Mouse (Mus musculus): ENCODE data around the gene Thpo. TPM values are rescaled to one million over a fixed set of nuclear protein-coding genes. Genes with fewer than 3 reads are reported as not detected.

Thpo gene
- 10 to 100 TPM; 12.6 to 13.4 TPM for total RNA-seq (2021)
- long read RNA-seq, partial matches to known transcripts = 1 of 10 reads
- long read RNA-seq, other reads (novel, unspliced or antisense) = 6 of 10 reads

DNA sequence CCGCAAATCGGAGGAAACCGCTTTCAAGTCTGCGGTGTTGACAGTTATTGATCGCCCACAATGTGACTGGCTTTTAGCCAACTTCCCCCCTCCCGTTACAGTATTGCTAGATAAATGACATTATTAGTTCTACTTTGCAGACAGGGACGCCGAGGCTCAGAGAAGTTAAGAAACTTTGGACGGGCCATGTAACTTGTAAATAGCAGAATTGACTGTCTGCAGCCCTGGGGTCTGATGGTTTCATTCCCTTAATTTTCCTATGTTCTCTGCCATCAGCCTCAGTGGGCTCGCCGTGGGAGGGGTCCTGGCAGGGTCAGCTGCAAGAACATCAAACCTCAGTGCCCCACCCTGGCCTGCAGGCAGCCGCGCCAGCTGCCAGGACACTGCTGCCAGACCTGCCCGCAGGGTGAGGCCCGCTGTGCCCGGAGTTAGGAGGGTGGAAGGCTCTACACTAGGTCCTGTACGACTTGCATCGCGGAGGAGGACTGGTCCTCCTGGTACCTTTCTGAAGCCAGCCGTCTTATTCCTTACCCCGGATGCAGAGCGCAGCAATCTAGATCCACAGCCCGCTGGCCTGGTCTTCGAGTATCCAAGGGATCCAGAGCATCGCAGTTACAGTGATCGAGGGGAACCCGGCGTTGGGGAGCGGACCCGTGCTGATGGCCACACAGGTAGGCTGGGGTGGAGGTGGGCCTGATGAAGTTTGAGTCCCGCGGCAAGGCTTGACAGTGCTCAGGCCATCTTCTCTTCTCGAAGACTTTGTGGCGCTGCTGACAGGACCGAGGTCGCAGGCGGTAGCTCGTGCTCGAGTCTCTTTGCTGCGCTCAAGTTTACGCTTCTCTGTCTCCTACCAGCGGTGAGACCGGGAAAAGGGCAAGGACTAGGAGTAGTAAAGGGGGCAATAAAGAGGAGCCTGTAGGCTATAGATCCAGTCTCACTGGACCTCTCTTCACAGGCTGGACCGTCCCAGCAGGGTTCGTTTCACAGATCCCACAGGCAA lies at the start of gene Thpo:
Gene Thpo, minus strand, starts transcription at position 781 of the 1,000 bp plus-strand sequence.
- DNase-seq (ENCODE audit: low spot score in 2 of 2) = peak in 1 of 2 experiments; percentile 73

DNA sequence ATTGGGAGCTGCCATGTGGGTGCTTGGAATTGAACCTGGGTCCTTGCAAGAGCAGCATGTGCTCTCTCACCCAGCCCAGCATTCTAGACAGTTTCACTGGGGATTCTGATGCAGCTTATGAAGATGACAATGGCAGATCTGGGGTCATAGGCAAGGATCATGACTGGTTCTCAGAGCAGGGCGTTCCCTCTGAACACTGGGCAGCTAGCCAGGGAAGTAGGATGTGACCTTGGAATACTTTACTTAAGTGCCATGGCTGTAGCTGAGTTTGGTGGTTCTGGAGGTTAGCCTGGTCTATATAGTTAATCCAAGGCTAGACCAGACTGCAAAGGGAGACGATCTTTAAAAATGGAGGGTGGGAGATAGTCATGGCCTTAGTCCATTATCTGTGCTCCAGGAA lies 49.6 kb upstream of the Thpo start:
- no peak for DNase-seq (ENCODE audit: low spot score in 2 of 2)

DNA sequence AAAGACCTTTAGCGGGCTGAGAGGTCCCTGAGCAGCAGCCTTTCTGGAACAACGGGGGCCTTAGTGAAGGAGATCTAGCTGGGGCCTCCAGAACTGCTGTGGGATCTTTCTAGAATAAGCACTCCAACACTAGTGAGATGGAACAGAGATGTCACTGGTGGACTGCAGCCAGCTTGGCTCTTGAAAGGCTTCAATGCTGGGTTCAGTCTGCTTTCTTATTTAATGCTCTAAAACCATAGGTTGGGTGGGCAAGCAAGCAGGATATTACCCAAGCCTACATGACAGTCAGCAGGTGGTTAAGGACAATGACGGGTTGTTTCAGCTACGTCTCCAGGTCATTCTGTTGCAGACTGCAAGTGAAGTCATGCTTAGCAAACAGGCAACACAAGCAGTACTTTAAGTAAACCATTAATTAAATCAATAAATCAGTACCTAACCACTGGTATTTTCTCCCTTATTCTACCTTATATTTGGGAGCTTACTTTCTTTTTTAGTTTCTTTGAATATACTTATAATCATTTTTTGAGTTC lies 46.9 kb upstream of the Thpo start:
- no peak for DNase-seq (ENCODE audit: low spot score in 2 of 2)

DNA sequence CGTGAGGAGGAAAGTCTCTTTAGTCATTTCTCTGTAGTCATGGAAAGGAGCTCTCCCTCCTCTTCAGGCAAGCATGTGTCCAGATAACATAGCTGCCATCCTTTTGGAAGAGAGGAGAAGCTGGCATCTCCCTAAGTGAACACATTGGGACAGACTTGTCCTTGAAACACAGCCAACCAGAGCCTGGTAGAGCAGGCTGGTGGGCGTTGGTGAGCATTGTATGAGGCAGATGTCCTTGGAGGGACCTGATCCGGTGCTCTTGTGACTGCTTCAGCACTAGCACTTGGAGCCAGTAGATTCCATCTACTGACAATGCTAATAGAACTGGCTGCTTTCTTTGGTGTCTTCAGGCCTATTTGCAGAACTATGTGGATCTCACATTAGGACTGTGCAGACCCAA lies 45.5 kb upstream of the Thpo start:
- peak; percentile 16 to 54 for DNase-seq (ENCODE audit: low spot score in 2 of 2)

DNA sequence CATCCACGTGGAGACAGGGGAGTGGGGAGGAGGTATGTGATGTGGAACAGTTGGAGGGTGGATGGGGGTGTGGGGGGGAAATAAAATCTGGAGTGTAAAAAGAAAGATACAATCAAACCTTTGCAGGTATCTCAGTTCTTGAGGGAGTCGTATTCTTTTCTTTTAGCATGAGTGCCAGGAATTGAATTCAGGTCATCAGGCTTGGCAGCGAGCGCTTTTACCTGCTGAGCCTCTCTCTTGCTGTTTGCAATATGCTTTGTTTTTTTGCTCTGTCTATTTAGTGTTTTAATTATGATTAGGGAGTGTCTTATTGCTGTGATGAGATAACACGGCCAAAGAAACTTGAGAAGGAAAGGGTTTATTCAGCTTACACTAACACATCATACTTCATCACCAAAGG lies 40.7 kb upstream of the Thpo start:
- no peak for DNase-seq (ENCODE audit: low spot score in 2 of 2)

DNA sequence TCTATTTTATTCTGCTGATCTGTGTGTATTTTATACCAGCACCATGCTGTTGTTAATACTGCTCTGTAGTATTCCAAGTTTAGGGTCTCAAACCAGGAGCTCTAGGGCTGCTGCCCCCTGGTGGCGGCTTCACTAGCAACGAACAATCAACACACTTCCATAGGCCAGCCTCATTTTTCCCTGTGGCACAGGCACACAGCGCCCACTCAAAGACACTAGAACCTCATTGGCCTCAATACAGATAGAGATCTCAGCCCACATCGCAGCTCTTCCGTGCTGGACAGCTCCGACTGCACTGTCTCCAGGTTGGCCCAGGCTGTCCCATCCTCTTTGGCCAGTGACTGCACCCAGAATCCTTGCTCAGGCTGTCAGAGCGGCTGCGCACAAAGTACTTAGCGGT lies 30.9 kb upstream of the Thpo start:
- DNase-seq (ENCODE audit: low spot score in 2 of 2) = no peak

DNA sequence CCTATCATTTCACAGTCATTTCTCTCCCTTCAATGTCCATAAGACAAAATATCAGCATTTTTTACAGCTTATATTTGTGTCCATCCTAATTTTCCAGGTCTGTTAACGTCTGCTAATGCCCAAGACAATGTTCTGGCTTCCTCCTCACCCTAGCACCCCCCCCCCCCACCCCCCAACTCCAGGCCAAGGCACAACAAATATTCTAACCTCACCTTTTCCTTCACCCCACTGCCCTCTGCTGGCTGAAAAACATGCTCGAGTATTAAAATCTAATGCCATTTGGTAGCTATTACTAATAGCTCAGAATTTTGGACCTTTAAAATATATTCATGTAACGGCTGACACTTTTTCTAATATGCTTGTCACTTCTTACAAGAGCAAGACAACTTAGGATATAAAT lies 27.4 kb upstream of the Thpo start:
- peak in 1 of 2 experiments; percentile 64 for DNase-seq (ENCODE audit: low spot score in 2 of 2)

DNA sequence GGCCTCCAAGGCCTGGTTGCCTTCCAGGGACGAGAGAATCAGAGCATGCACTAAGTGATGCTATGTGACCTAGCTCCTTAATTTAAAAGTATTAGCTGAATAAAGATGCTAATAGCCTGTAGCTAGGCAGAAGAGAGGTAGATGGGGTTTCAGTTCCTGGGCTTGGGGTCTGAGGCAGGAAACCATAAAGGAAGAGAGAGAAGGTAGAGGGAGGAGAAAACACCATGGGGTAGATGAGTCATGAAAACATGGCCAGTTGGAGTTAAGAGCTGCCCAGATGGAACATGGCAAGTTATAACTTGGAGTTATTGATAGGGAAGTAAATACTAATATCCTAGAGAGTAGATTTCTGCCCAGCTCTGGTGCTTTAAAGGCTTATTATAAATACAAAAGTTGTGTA lies 23.1 kb upstream of the Thpo start:
- no peak for DNase-seq (ENCODE audit: low spot score in 2 of 2)

DNA sequence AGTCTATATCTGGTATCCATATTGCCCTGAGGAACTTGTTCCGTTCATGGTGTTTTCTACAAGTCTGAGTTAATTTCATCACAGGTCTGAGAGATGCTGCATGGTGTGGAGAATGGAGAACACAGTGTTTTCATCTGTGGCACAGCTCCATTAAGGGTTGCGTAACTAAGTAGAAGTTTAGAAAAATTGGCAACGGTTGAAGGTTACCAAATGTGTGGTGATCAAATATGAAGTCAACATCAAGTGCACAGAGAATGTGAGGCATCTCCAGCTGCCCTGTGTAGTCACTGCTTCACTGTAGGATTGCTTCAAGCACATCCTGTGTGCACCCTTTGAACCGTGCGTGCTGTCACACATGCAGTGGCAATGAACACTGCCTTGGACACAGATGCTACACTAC lies 21.7 kb upstream of the Thpo start:
- peak in 1 of 2 experiments; percentile 48 for DNase-seq (ENCODE audit: low spot score in 2 of 2)

DNA sequence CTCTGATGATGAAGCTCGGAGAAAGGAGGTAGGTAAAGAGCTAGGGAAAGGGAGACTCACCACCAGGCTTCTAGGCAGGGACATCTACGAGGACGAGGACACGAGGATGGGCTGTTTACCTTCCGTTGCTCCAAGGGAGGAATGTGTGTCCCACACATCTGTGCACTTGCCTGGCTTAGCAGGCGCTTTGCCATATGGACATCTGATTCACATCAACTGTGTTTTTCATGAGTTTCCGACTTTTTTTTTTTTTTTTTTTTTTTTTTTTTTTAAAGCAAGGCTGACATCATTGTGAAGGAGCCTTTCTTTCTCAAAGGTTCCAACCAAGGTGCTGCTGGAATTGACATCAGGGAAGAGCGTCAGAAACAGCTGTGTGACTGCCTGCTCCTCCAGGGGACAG lies 16.2 kb upstream of the Thpo start:
- peak in 1 of 2 experiments; percentile 37 for DNase-seq (ENCODE audit: low spot score in 2 of 2)

DNA sequence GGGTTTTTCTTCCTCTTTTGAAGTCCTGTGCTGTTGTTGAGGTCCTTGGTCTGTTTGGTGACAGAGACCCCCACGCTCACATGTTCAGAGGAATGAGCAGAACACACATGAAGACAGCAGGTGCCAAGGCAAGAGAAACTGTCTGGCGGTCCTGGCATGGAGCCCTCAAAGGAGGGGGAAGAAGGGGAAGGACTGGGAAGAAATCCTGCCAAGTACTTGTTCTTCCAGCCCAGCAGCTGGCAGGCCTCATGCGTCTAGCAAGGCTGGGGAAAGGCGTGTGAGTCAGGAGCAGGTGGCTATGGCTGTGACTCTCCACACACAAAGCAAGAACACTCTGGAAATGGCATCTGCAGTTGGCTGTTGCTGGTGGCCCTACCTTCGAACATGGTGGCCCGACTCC lies 12.3 kb upstream of the Thpo start:
- DNase-seq (ENCODE audit: low spot score in 2 of 2) = peak; percentile 75 to 76

DNA sequence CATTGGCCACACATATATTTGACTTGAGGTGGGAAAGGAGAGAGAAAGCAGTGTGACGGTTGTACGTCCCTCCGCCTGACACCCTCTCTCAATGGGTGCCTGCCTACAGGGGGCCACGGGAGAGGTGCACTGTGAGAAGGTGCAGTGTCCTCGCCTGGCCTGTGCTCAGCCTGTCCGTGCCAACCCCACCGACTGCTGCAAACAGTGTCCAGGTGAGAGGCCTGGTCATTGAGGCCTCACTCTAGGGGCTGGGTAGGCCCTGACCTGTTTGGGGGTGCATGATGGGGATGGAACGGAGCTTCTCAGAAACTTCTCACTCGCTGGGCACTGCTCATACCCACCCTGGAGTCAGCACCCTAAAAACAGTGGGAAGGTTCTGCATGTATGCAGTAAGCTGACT lies 5.5 kb upstream of the Thpo start:
- no peak for DNase-seq (ENCODE audit: low spot score in 2 of 2)

DNA sequence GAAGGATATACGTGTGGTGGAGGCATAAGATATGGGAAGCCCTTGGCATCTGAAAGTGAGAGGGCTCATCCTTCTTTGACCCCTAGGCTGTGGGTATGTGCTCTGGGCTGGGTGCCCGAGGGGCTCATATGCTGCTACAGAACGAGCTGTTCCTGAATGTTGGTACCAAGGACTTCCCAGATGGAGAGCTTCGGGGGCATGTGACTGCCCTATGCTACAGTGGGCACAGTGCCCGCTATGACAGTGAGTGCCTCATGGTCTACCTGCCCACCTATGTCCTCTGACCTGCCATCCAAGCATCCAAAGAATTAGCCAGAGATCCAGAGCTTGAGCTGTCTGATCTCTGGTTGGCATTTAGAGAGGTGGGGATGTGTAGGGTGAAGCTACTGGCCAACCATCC lies 2.5 kb upstream of the Thpo start:
- DNase-seq (ENCODE audit: low spot score in 2 of 2) = no peak

DNA sequence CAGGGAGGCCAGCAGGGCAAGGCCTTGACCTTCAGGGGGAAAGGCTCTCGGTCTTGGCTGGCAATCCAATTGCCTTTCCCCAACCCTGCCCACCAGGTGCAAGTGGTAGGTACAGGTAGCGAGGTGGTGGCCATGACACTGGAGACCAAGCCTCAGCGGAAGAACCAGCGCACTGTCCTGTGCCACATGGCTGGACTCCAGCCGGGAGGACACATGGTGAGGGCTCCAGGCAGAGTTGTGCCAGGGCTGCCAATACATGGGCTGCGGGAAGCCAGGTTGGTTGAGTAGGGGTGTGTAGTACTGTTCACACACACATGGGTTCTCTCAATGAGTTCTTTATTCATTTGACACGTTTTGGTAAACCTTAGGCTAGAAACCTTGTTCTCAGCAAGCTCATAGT lies 1.9 kb upstream of the Thpo start:
- no peak for DNase-seq (ENCODE audit: low spot score in 2 of 2)

DNA sequence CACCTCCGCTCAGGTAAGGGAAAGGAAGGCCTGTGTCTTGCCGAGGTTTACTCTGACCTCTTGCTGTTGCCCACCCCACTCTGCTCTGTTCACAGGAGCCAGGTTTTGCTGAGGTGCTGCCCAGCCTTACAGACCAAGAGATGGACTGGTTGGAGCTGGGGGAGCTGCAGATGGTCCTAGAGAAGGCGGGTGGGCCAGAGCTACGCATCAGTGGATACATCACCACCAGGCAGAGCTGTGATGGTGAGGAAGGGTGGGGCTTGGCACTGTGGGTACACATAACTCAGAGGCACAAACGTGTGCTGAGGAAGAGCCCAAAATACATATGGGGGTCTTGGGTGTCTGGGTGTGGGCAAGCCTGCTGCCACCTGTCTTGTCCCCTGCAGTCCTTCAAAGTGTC lies 1.3 kb upstream of the Thpo start:
- DNase-seq (ENCODE audit: low spot score in 2 of 2) = no peak

DNA sequence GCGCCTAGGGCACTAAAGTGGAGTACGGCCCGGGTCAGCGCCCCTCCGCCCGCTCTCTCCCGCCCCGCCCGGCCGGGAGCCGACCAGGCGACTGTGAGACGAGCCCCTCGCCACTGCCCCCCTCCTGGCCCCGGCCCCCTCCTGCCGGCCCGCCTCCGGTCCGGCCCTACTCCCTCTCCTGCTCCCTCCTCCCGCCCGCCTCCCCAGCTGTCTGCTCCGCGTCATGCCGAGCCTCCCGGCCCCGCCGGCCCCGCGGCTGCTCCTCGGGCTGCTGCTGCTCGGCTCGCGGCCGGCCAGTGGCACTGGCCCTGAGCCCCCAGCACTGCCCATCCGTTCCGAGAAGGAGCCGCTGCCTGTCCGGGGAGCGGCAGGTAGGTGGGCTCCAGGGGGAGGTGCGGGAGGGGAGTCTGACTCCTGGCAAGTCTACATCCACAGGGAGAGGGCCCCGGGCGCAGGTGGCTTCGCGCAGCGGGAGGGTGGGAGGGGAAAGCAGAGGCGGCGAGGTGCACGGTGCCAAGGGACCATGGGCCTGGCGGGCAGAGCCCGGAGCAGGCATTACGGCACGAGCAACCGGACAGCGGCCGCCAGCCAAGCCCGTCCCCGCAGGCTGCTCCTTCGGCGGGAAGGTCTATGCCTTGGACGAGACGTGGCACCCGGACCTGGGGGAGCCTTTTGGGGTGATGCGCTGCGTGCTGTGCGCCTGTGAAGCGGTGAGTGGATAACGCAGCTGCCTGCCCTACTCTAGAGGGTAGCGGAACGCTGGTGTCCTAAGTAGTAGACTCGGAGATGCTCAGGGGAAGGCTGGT lies 1.2 kb downstream of the Thpo start, which contains the start of gene Chrd:
Gene Chrd, plus strand, starts transcription at position 203 of the 806 bp plus-strand sequence.
- peak in 1 of 2 experiments; percentile 54 for DNase-seq (ENCODE audit: low spot score in 2 of 2)

DNA sequence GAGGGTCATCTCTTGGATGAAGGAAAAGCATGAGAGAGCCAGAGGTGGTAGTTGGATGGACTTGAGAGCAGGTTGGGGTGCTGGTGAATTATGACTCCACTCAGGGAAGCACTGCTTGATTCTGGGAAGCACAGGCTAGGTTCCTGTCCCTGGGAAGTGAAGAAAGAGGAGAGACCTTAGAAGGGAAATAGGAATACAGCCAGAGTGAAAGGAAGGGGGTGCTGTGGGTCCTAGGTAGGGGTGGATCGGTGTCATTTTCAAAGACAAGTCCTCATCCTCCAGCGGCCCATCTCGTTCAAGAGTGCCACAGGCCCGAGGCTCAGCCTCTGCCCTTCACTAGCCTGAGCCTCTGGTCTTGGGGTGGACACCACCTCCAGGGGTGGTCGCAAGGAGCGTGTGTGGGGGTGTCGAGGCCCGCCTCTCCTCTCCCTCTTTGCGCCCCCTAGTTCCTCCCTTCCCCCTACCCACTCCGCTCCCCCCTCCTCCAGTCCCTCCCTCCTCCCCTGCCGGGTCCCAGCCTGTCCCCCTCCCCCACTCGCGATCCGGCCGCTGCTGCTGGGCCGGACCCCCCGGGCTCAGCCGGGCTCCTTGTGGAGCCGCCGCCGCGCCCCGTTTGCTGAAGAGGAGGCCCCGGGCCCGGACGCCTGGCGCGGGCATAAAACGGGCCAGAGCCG lies 1.9 kb downstream of the Thpo start:
- DNase-seq (ENCODE audit: low spot score in 2 of 2) = no peak

DNA sequence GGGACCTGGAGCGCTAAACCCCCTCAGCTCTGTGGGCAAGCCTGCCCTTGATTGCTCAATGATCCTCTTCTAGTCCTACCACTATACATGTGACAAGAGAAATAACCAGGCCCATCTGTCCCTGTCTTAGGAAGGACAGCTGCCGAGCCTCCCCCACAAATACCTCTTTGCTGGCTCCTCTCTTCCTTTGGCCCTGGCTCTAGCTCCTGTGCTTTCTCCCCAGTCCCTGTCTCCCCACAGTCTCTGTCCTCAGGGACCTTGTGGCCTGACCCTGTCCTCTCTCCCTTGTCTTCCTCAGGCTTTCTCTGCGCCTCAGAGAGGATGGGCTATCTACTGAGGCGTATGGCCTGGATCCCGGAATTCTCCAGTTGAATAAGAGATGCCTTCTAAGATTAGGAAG lies 2.6 kb downstream of the Thpo start:
- peak in 1 of 2 experiments; percentile 79 for DNase-seq (ENCODE audit: low spot score in 2 of 2)

DNA sequence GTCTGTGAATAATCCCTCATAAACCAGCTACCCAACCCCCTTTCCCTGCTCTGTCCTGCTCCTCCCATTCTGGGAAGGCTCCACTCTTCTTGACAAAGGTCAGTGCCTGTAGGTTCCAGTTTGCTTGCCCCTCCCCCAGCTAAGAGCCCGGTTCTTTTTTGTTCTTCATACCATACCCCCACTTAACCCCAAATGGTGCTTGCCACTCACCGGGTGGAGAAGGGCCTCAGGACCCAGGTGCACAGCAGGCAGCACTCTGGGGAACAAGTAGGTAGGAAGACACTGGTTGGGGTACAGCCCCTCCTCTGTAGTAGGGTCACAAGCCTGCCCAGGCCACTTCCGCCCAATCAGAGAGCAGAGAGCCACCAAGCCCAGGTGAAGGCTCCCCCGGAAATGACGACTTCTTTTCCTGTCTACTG lies 4.0 kb downstream of the Thpo start:
- no peak for DNase-seq (ENCODE audit: low spot score in 2 of 2)

DNA sequence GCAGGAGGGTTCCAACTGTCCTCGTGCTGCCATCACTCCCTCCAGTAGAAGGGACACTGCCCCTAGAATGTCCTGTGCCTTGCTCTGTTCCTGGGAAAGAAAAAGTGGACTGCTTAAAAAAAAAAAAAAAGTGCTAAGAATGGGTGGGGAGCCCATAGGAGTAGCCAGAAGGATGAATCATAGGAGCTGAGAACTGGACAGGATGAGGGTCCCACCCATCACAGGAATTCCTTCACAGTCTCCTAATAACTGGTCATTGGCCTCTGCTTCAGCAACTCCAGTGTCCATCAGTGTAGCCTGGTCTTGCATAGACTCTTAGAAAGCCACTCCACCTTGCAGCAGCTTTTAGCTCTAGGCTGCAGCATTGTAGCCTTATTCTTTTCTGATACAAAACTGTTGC lies 7.9 kb downstream of the Thpo start:
- no peak for DNase-seq (ENCODE audit: low spot score in 2 of 2)

DNA sequence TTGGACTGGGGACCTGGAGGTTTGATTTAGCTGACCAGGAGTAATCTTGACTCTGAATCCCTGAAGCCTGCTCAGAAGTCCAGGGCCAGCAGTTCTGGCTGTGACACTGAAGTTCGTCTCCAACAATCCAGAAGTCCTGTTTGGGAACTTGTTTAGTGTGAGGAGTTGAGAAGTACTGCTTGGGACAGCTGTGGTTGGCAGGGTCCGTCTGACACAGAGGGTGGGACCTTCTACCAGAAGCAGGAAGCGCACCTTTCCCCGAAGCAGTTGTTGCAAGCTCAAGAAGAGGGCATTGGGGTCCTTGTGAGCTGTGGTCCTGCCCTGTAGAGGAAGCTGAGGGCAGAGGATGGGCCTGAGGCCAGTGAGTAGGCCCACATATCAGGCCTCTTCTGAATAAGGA lies 8.6 kb downstream of the Thpo start:
- DNase-seq (ENCODE audit: low spot score in 2 of 2) = no peak

All from layer of hippocampus, adult 18-20 months (tissue).